Mouse (Mus musculus): ENCODE measurements around the gene Gm8180.
"Not testable (repeated sequence)": the region's sequence is repeated elsewhere in the genome, so short reads cannot be mapped to it uniquely, and the experiment has no call there.

The Gm8180 gene

DNA sequence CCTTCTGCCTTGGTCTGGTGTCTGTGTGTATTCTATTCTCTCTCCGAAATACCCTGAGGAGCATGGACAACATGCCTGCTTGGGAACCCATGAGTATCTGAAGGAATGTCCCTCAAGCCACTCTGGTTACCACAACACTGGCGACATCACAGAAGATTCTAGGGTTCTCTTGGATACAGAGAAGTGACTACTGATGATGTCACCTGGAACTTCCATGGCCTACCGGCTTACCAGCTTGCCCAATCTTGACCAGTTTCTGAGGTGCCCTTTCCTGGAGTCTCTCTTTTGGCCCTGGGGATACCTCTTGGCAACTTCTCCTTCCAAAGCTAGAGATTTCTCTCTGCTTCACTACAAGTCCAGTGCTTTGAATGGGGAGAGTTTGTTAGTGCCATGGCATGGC is at the start of gene Gm8180:
TSS of gene Gm8180 (minus strand) at position 101 of the 400 bp plus-strand sequence.
- DNase-seq (ENCODE audit: low spot score in 2 of 2) = not testable (repeated sequence)

DNA sequence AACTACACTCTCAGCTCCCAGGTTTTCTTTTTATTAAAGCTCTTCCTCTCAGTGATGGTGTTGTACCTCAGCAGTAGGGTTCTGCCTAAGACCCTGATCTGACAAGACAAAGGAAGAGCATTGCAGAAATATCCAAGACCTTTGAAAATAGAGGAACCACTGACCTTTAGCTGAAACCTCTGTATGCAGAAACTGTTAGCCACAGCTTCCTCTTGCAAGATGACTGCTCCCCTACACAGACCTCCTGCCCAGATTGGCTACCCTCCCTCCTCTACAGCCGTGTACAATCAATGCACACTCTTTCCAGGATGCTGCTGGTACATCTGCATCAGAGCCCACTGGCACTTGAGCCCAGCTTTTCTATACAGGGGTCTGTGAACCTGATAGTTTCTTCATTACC is 45.8 kb upstream of the Gm8180 start:
- peak; percentile 1 to 11 for DNase-seq (ENCODE audit: low spot score in 2 of 2)

DNA sequence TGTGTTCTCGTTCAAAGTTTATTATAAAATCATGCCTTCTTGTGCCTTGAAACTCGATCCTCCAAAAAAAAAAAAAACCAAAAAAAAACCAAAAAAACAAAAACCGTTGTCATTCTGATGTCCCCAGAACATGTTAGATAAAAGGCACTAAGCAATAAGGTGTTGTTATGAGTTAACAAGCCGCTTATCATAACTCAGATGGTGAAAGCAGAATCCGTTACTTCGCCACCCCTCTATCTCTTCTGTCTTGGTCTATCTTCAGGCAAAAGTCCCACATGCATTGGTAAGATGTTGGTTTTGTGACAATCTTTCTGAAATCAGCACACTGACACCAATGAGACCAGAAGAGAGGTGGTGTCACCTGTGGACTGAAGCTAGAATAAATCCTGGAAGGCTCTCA is 39.6 kb upstream of the Gm8180 start:
- not testable (repeated sequence) for DNase-seq (ENCODE audit: low spot score in 2 of 2)

DNA sequence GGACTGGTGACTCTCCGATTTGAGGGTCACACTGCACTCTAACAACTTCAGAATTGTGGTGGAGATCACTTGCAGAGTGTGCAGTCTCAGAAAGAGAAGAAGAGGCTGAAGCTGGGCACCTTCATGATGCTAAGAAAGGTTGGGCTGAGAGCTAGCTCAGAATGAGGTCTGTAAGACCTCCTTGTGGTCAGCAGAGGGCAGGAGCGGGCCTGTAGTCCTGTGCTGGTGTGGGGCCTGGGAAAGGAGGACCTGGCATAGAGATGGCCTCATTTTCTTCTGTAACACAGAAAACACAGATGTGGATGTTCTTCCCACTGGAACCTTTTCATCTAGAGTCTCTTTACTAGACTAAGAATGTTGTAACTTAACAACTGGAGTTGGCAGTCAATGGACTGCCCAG is 37.3 kb upstream of the Gm8180 start:
- DNase-seq (ENCODE audit: low spot score in 2 of 2) = not testable (repeated sequence)

DNA sequence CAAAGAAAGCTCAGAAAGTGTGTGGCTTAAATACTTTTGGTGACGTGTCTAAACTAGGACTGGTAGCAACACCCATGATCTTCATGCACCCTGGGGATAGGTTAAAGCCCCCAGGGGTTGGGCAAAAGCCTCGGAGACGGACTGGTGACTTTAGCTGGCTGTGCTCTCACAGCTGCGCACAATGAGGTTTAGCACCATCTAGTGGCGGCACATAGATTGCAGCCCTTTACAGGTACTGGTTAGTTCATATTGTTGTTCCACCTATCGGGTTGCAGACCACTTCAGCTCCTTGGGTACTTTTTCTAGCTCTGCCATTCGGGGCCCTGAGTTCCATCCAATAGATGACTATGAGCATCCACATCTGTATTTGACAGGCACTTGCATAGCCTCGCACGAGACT is 27.9 kb upstream of the Gm8180 start:
- DNase-seq (ENCODE audit: low spot score in 2 of 2) = not testable (repeated sequence)

DNA sequence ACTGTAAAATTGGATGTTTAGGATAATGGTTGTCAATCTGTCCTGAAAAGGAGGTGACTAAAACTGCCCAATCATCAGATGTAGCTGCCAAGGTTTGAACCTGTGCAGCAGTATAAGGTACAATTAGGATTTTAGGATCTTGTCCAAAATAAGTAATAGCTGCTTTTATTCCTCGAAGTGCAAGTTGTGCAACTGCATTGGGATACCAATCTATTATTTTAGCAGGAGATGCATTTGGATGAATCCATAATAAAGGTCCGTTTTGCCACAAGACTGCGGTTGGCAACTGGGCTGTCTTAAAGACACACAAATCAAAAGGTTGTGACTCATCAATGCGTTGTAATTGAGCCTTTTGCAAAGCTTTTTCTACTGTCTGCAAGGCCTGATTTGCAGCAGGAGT is 23.6 kb upstream of the Gm8180 start:
- not testable (repeated sequence) for DNase-seq (ENCODE audit: low spot score in 2 of 2)

DNA sequence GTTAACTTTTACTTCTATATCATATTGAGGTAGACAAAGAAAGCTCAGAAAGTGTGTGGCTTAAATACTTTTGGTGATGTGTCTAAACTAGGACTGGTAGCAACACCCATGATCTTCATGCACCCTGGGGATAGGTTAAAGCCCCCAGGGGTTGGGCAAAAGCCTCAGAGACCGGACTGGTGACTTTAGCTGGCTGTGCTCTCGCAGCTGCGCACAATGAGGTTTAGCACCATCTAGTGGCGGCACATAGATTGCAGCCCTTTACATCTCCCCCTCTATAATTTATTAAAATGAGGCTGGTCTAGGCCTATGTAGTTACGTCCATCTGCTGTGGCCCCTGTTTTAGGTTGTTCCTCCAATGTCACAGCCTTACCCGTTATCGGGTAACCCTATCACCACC is 19.9 kb upstream of the Gm8180 start:
- not testable (repeated sequence) for DNase-seq (ENCODE audit: low spot score in 2 of 2)

GRCm38 (mm10) chr14:43796905-43797470 is 12.4 kb upstream of the Gm8180 start:
- DNase-seq (ENCODE audit: low spot score in 2 of 2) = not testable (repeated sequence)

DNA sequence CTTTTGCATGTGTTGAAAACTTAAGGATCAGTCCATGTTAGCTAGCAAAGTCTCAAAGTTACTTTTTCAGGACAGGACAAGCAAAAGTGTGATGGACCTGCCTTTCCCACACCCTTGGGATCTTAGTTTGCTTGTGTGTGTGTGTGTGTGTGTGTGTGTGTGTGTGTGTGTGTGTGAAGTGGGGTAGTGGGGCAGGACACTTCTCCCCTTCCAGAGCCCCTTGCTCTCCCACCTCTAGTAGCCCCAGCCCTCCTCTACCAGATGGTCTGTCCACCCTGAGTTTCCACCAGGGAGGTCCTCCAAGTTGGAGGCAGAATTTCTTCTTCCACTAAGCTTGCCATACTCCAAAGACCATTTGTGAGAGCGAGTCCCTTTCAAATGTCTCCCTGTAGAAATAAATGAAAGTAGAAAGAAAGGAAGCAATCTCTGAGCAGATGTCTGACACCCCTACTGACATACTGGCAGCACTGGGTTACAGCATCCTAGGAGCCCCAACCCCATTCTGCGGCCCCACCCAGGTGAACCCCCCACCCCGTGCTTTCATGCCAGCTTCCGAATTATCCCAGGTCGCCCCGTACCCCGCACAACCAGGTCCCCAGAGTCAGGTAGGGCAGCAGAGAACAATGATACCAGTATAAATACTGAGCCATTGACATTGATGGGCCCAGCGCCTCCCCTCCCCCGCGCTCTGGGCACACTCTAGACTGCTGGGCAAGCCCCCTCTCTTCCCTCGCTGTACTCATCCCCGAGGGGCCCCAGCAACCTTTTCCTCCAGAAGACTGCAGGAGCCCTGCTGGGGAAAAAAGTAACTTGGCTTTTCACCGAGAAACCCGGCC is 11.7 kb upstream of the Gm8180 start:
- DNase-seq (ENCODE audit: low spot score in 2 of 2) = no peak

DNA sequence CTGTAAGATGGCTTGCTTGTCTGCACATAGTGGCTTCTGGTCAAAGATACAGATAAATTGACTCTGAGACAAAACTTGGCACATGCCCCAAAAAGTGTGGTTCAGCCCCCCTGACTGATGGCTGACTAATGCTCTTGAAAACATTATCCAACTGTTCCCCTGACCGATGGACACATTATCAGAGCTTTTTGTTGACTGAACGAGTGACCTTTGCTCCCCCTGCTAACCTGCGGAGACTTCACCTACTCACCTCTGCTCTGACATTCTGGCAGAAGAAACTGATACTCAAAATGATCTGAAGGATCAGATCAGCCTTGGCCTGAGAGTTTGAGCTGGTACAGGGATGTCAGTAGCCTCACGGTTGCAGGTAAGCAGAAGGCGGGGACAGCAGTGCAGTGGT is 9.3 kb upstream of the Gm8180 start:
- not testable (repeated sequence) for DNase-seq (ENCODE audit: low spot score in 2 of 2)

GRCm38 (mm10) chr14:43747566-43747965 is 37.0 kb downstream of the Gm8180 start, which contains the start of gene Gm6526:
Gene Gm6526, plus strand, starts transcription at chr14:43747866.
- not testable (repeated sequence) for DNase-seq (ENCODE audit: low spot score in 2 of 2)
